Mouse (Mus musculus) layer of hippocampus, adult 18-20 months (tissue): Measurements from ENCODE around the gene Taf1b. TPM values are rescaled to one million over a fixed set of nuclear protein-coding genes. Genes with fewer than 3 reads are reported as not detected.

Source experiments
- DNase-seq, 2 experiments: peaks; one replicate each; pipeline ENCODE4 v3.0.0; 2022; ENCODE audit warnings: low spot score in 2 of 2
- total RNA-seq, 2 experiments: library from RNA; stranded (reverse); gene quantifications; 2 replicates each; pipeline ENCODE4 v1.2.3; 2021

The Taf1b gene
- total RNA-seq, 2 experiments from 2014 or later: 30.1 to 37.2 TPM

DNA sequence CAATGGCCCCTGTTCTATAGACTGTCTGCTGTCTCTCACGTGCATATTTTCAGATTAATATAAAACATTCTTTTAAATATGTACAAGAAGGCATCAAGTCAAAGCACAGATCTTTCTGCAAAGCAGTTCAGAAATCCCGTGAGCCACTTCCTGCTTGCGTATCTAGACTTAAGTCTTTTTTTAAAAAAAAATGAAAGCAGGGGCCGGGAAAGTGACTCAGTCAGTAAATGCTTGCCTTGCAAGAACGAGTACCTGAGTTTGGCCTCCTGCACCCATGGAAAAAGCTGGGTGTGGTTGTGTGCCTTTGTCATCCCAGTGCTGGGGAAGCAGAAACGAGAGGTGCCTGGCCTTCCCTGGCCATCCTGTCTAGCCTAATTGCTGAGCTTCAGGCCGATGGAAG lies 101.9 kb downstream of the Taf1b start:
- DNase-seq: no peak

GRCm38 (mm10) chr12:24600806-24601205 lies 102.6 kb downstream of the Taf1b start:
- peak; percentile 74 to 92 for DNase-seq

GRCm38 (mm10) chr12:24603266-24603665 lies 105.1 kb downstream of the Taf1b start:
- DNase-seq: peak in 1 of 2 experiments; percentile 75

GRCm38 (mm10) chr12:24606166-24606565 lies 108.0 kb downstream of the Taf1b start:
- no peak for DNase-seq

Other genes starting within 250 kb of the Taf1b start
- gene Grhl1, start 73.9 kb downstream of the Taf1b start, total RNA-seq: 10 to 100 TPM; 26.4 to 30.5 TPM
- 1 to 10 TPM; 2.9 to 4.6 TPM for gene Klf11, start 152.9 kb downstream of the Taf1b start, total RNA-seq
- gene Cys1, start 183.5 kb downstream of the Taf1b start, total RNA-seq: 10 to 100 TPM; 30.2 to 35.4 TPM
- 1 to 10 TPM in 1 of 2 experiments, under 1 TPM in 1; 0.71 to 1.5 TPM for gene Rrm2, start 209.9 kb downstream of the Taf1b start, total RNA-seq